Comparison of ENCODE assay signal across 14 mouse cellular contexts in the genomic region with DNA sequence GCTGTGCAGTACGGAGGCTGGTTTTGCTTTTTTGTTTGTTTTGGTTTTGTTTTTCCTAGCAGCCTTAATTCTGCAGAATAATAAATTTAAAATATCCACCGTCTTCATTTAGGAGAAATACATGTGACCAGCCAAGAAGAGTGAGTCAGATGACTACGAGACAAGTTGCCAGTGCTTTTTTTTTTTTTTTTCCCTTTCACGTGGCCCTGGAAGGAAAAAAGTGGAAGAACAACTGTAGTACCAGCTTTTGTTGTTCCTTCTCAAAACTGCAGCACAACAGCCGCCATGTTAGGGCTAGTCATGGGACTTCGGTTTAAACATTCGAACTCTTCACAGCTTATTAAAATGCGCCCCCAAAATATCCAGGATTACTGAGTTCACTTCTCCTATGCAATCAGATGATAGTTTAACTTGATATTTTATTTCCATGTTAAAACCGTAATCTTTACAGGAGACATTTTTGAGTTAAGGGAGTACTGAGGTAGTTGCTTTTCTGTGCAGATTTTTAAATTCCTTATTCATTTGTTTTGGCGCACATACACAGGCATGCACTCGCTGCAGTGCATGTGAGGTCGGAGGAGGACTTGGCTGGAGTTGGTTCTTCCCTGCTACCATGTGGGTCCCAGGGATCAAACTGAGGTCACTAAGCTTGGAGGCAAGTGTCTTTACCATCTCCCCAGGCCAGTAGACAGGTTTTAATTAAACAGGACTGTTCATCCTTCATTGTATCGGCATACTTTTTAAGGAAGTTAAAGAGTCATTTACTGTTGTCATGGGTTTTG. TPM values are rescaled to one million over a fixed set of nuclear protein-coding genes. Genes with fewer than 3 reads are reported as not detected.
A peak's percentile ranks its signal among the peaks of the same experiment; 100 is the strongest.
DNase-seq lines count a peak whose midpoint lies in the region; ATAC-seq lines count a peak whose summit lies in the region.
"Had no signal": no experiment of that assay in that cellular context is flagged by ENCODE, and none has a peak within 500 bp of the region (broad histone marks: within the 10 kb centered on the region; RNA-seq: fewer than 3 reads in every experiment).

No protein-coding gene starts in this region.

- H3K4me1 ChIP-seq in heart, embryonic 13.5 days, result peaks cover 33% of the 10 kb centered on the region

- H3K4me2 ChIP-seq in heart, embryonic 13.5 days, result peak overlapping the region; percentile 69; the same call in 1 of the 2 replicates

- H3K4me3 ChIP-seq in heart, embryonic 13.5 days, result no peak overlapping the region
- H3K4me3 ChIP-seq: erythroblast, embryonic 14.5 days had no signal

- no peak overlapping the region for H3K9ac ChIP-seq in heart, embryonic 13.5 days

- no peak for ATAC-seq in heart, embryonic 13.5 days (ENCODE audit: extremely low read depth, insufficient number of reproducible peaks, low FRiP score, low TSS enrichment)
- no peak for ATAC-seq in monocyte, adult 5-6 weeks (replicated peaks; ENCODE audit: insufficient number of reproducible peaks, low FRiP score, low TSS enrichment, poor library complexity, severe bottlenecking)
- ATAC-seq: CD4-positive, CD25-positive, alpha-beta regulatory T cell, adult 4 months; inflammation-experienced regulatory T-cells, adult 6 months had no signal

- no peaks in the 10 kb centered on the region for H3K9me3 ChIP-seq in heart, embryonic 13.5 days

- peak; percentile 20 to 24 for DNase-seq in heart, adult 9 months (ENCODE audit: low spot score in 2 of 2)
- no peak for DNase-seq in heart, adult 8-10 months (ENCODE audit: low spot score)
- DNase-seq in lung, postnatal 36 days, result peak; percentile 17
- no peak for DNase-seq in lung, postnatal 10 days
- DNase-seq in thymus, postnatal 4 days, result no peak
- no peak for DNase-seq in gastrocnemius, postnatal 4 days (ENCODE audit: low spot score in 2 of 2)
- DNase-seq: adrenal gland, adult 8-10 months; right cerebral cortex, postnatal 25 days; thymus, postnatal 25 days had no signal

- H3K27me3 ChIP-seq in heart, embryonic 13.5 days (replicated peaks), result no peaks in the 10 kb centered on the region

- 75% methylated on average over 13 of the region's 13 CpGs for WGBS in heart, embryonic 13.5 days

- H3K36me3 ChIP-seq in heart, embryonic 13.5 days, result no peaks in the 10 kb centered on the region

- H3K27ac ChIP-seq in heart, embryonic 13.5 days (replicated peaks), result peak overlapping the region; percentile 99; the same call in 1 of the 2 replicates

RNA-seq across cellular contexts. Expression of a gene that starts 1.3 kb away (rescaled TPM):
- total RNA-seq in heart, adult 8-10 months (2022), result 1,000 to 10,000 TPM; 1,258 to 1,664 (median 1,451) TPM
- 273 and 298 TPM in 2 replicates for polyA plus RNA-seq in heart, embryonic 13.5 days (2015; fragmentation: Nextera tagmentation; extraction: Ambion mirVana)
- 56.3 to 89.6 TPM (median 68.8 TPM) in 3 replicates for total RNA-seq in monocyte, adult 5-6 weeks (2017)
- 10 to 100 TPM; 80.8 to 87.5 TPM for total RNA-seq in gastrocnemius, postnatal 4 days (2021)

RNA-seq across cellular contexts. Expression of a gene that starts 29.4 kb away (rescaled TPM):
- total RNA-seq in heart, adult 8-10 months (2022), result 10 to 100 TPM; 15.3 to 25.6 (median 19.9) TPM
- polyA plus RNA-seq in heart, embryonic 13.5 days (2015; fragmentation: Nextera tagmentation; extraction: Ambion mirVana), result 20.9 and 22.6 TPM in 2 replicates
- total RNA-seq in monocyte, adult 5-6 weeks (2017), result 26.6 to 35.5 TPM (median 28.0 TPM) in 3 replicates
- total RNA-seq in gastrocnemius, postnatal 4 days (2021), result 10 to 100 TPM; 19.2 to 22.8 TPM

RNA-seq across cellular contexts. Expression of a gene that starts 45.5 kb away (rescaled TPM):
- total RNA-seq in heart, adult 8-10 months (2022), result 1 to 10 TPM; 5.1 to 7.8 (median 7.1) TPM
- 9.7 and 10.6 TPM in 2 replicates for polyA plus RNA-seq in heart, embryonic 13.5 days (2015; fragmentation: Nextera tagmentation; extraction: Ambion mirVana)
- total RNA-seq in monocyte, adult 5-6 weeks (2017), result 56.9 to 70.4 TPM (median 70.4 TPM) in 3 replicates
- total RNA-seq in gastrocnemius, postnatal 4 days (2021), result 1 to 10 TPM; 7.6 to 9.2 TPM

Comparison
In these comparisons a context has a peak if more than half of its experiments do, and no peak if none do; other contexts are left out.
1. DNase-seq: peak in heart, adult 9 months (2 of 2) and lung, postnatal 36 days (single experiment); none in heart, adult 8-10 months (single experiment), lung, postnatal 10 days (single experiment), thymus, postnatal 4 days (single experiment) and gastrocnemius, postnatal 4 days (0 of 2).
2. RNA of a gene that starts 1.3 kb away (total RNA-seq): 1,258 to 1,664 TPM in heart, adult 8-10 months; 80.8 to 87.5 TPM in gastrocnemius, postnatal 4 days and 56.3 to 89.6 TPM in monocyte, adult 5-6 weeks; every median in the first group is over 10 times any median in the second.